ENCODE assay signal across 14 mouse cellular contexts in the genomic region with DNA sequence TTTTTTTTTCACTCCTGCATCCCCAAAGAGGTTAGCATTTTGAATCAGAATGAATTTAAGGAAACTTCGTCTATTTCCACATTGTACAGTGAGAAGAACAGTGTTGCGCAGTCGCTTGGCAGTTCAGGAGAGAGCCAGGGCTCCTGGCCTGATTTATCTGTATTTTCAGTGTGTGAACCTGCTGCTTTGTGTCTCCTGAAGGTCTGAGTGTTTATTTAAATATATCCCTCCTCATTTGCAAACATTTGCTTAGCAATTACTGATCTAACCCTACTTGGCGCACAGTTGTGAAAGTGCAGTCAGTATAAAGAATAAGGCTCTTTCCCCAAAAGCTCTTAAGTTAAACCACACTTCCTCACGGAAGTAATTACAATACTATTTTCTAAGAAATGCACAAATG.
"Had no signal": no experiment of that assay in that cellular context is flagged by ENCODE, and none has a peak within 500 bp of the region (broad histone marks: within the 10 kb centered on the region; RNA-seq: fewer than 3 reads in every experiment).

No protein-coding gene starts in this region.

- H3K27me3 ChIP-seq: megakaryocyte, embryonic 14.5 days; midbrain, embryonic 13.5 days; midbrain, embryonic 15.5 days; neural tube, embryonic 12.5 days had no signal

- ATAC-seq: midbrain, embryonic 13.5 days; midbrain, embryonic 15.5 days had no signal

- DNase-seq: liver; lung, embryonic 14.5 days; right cerebral cortex, postnatal 14 days; thymus, adult 2 months; thymus, postnatal 25 days; thymus, postnatal 4 days had no signal

- H3K27ac ChIP-seq: liver, embryonic 14.5 days; macrophage; midbrain, embryonic 13.5 days; midbrain, embryonic 15.5 days; neural tube, embryonic 12.5 days had no signal

- H3K9me3 ChIP-seq: megakaryocyte, embryonic 14.5 days; midbrain, embryonic 13.5 days; midbrain, embryonic 15.5 days; neural tube, embryonic 12.5 days had no signal

- H3K9ac ChIP-seq: liver, embryonic 14.5 days; lung, embryonic 14.5 days; midbrain, embryonic 13.5 days; midbrain, embryonic 15.5 days; neural tube, embryonic 12.5 days had no signal

- H3K4me1 ChIP-seq: midbrain, embryonic 13.5 days; midbrain, embryonic 15.5 days; neural tube, embryonic 12.5 days had no signal

- H3K4me3 ChIP-seq: megakaryocyte, embryonic 14.5 days; midbrain, embryonic 13.5 days; midbrain, embryonic 15.5 days; neural tube, embryonic 12.5 days had no signal

- H3K4me2 ChIP-seq: liver, embryonic 11.5 days; lung, embryonic 14.5 days; midbrain, embryonic 11.5 days; midbrain, embryonic 13.5 days; midbrain, embryonic 15.5 days; neural tube, embryonic 12.5 days had no signal
